Mouse (Mus musculus) midbrain, embryonic 15.5 days (tissue): Measurements from ENCODE around the gene Tmppe. TPM values are rescaled to one million over a fixed set of nuclear protein-coding genes. Genes with fewer than 3 reads are reported as not detected.
"Not testable (repeated sequence)": the region's sequence is repeated elsewhere in the genome, so short reads cannot be mapped to it uniquely, and the experiment has no call there.

Experiments
- ATAC-seq: fragments of 200-750 bp; cut with Nextera tagmentation; replicated peaks from 2 replicates; pipeline ENCODE4 v1.8.0; 2017; ENCODE audit warnings: moderate TSS enrichment
- H3K27ac ChIP-seq: fragments of 300-500 bp; sonication (generic); 2 replicates; pipeline ENCODE4 v1.5.1; 2015; ENCODE audit warnings: mild to moderate bottlenecking, inconsistent platforms
- H3K27me3 ChIP-seq: fragments of 300-500 bp; sonication (generic); replicated peaks from 2 replicates; pipeline ENCODE4 v1.6.1; 2015; ENCODE audit warnings: inconsistent platforms
- H3K36me3 ChIP-seq: fragments of 300-500 bp; sonication (generic); replicated peaks from 2 replicates; pipeline ENCODE4 v1.6.1; 2015; ENCODE audit warnings: inconsistent platforms
- H3K4me1 ChIP-seq: fragments of 300-500 bp; sonication (generic); 2 replicates; pipeline ENCODE4 v1.6.1; 2015; ENCODE audit warnings: inconsistent platforms
- H3K4me2 ChIP-seq: fragments of 300-500 bp; sonication (generic); 2 replicates; pipeline ENCODE4 v1.6.1; 2015; ENCODE audit warnings: inconsistent platforms, mild to moderate bottlenecking, moderate library complexity
- H3K4me3 ChIP-seq: fragments of 300-500 bp; sonication (generic); 2 replicates; pipeline ENCODE4 v1.5.1; 2015; ENCODE audit warnings: mild to moderate bottlenecking, inconsistent platforms
- H3K9ac ChIP-seq: fragments of 300-500 bp; sonication (generic); 2 replicates; pipeline ENCODE4 v1.6.1; 2015; ENCODE audit warnings: mild to moderate bottlenecking, inconsistent platforms
- H3K9me3 ChIP-seq: fragments of 300-500 bp; sonication (generic); 2 replicates; pipeline ENCODE4 v1.6.1; 2016; ENCODE audit warnings: inconsistent platforms
- WGBS: fragments of 180-500 bp; shearing (Covaris S2); methylation state at CpG from one replicate; pipeline ENCODE4 v1.1.7; 2015; ENCODE audit warnings: mixed read lengths; 5-methylcytosine and 5-hydroxymethylcytosine counted together
- polyA plus RNA-seq: library from polyadenylated mRNA; unstranded; fragments of >200 nt; fragmentation: Nextera tagmentation; extraction: Ambion mirVana; gene quantifications from 2 replicates; pipeline ENCODE4 v1.2.1, GENCODE M21; 2015

Gene Tmppe
- polyA plus RNA-seq, 1 experiment from 2014 or later = 11.0 TPM

DNA sequence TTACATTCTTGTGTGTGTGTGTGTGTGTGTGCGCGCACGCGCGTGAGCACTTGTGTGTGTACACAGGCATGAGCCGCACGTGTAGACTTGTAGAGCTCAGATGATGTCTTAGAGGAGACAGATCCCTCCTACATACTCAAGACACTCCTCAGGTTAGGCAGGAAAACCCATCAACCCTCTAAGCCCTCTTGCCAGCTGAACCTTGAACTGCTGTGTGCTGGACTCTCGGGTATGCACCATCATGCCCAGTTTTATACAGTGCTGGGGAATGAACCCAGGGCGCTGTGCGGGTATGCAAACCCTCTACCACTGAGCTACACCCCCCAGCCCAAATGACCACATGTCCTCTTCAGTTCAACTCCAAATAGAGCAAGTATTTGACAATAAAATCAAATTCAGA lies 15.7 kb upstream of the Tmppe start:
- no peaks in the 10 kb centered on the region for H3K27me3 ChIP-seq
- H3K9me3 ChIP-seq = no peaks in the 10 kb centered on the region
- H3K4me2 ChIP-seq = no peak overlapping the region
- H3K4me3 ChIP-seq = no peak overlapping the region
- no peaks in the 10 kb centered on the region for H3K4me1 ChIP-seq
- no peaks in the 10 kb centered on the region for H3K36me3 ChIP-seq
- WGBS = 96% methylated on average over 10 of the region's 10 CpGs
- H3K27ac ChIP-seq = no peak overlapping the region
- ATAC-seq = no peak
- H3K9ac ChIP-seq = no peak overlapping the region

DNA sequence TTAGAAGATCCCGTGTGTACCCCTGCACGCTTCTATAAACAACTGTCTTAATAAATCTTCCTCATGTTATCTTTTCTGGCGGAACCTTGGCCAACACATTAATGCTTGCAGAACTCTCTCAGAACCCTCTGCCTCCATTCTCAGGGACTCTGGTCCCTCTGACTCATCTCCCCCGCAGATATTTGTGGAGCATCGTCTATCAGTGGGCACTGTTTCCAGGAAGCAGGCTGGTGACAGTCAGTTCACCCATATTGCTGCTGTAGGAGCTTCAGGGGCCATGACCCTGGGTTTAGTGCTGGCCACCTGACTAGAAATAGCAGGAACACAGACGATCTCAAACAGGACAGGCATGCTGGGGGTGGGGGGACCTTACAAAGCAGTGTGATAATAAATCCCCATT lies 13.8 kb upstream of the Tmppe start:
- Histone ChIP-seq H3K4me1 (peaks cover 6% of the 10 kb centered on the region; the same call in 1 of the 2 replicates), H3K27ac (no peak overlapping the region), H3K9ac (no peak overlapping the region), H3K36me3 (no peaks in the 10 kb centered on the region), H3K4me2 (no peak overlapping the region), H3K27me3 (0 out of 2 replicates have a peak, but pooled peaks cover 3% of the 10 kb centered on the region), H3K9me3 (no peaks in the 10 kb centered on the region), H3K4me3 (no peak overlapping the region)
- ATAC-seq = no peak
- WGBS = 84% methylated on average over 6 of the region's 6 CpGs

DNA sequence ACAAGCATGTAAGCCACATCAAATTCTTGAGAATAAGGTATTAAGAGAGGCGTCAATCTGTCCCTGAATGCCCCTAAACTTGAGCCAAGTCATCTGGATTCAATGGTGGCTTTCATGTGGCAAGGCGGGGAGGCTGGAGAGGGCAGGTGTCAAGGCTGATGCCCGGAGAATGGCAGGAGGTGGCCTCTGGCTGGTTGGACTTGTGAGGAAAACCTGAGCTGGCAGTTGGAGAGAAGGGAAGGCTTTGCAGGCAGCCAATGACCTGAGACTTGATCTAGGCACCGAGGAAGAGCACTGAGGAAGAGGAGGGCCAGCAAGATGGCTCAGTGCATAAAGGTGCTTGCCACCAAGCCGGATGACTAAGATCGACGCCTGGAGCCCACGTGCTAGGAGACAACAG lies 12.6 kb upstream of the Tmppe start:
- Histone ChIP-seq H3K36me3 (no peaks in the 10 kb centered on the region), H3K27me3 (0 out of 2 replicates have a peak, but pooled peaks cover 3% of the 10 kb centered on the region), H3K27ac (no peak overlapping the region), H3K9ac (no peak overlapping the region), H3K4me2 (no peak overlapping the region), H3K4me1 (peaks cover 6% of the 10 kb centered on the region; the same call in 1 of the 2 replicates), H3K9me3 (no peaks in the 10 kb centered on the region), H3K4me3 (no peak overlapping the region)
- 89% methylated on average over 8 of the region's 8 CpGs for WGBS
- no peak for ATAC-seq

DNA sequence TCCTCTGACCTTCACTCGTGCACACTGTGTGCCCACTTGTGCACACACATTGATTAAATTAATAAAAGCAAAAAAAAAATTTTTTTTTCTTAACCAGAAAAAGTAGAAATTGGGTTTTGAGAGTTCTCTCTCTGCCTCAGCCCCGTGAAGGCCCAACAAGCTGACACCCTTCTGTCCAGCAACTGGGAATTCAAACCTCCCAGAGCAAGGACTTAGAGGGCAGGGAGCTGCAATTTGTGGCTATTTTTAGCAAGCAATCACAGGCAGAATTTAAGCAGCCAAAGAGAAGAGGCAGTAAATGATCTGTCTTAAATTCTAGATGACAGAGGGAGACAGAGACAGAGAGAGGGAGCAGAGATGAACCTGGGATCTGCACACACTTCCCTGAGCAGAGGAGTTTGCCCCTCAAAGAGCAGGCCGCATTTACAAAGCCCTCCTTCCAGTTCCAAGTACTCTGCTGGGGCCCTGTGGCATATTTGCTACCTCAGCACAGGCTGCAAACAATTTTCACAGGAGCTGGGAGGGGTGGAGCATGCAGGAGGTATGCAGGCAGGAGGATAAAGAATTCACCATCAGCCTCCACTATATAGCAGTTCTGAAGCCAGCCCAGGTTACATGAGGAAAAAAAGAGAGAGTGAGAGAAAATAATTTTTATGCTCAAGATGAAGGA lies 12.1 kb upstream of the Tmppe start:
- 0 out of 2 replicates have a peak, but pooled peaks cover 3% of the 10 kb centered on the region for H3K27me3 ChIP-seq
- no peak overlapping the region for H3K9ac ChIP-seq
- no peak overlapping the region for H3K4me2 ChIP-seq
- 82% methylated on average over 3 of the region's 3 CpGs for WGBS
- no peak overlapping the region for H3K27ac ChIP-seq
- H3K4me1 ChIP-seq = peaks cover 6% of the 10 kb centered on the region; the same call in 1 of the 2 replicates
- no peaks in the 10 kb centered on the region for H3K9me3 ChIP-seq
- no peak for ATAC-seq
- H3K36me3 ChIP-seq = no peaks in the 10 kb centered on the region
- no peak overlapping the region for H3K4me3 ChIP-seq

DNA sequence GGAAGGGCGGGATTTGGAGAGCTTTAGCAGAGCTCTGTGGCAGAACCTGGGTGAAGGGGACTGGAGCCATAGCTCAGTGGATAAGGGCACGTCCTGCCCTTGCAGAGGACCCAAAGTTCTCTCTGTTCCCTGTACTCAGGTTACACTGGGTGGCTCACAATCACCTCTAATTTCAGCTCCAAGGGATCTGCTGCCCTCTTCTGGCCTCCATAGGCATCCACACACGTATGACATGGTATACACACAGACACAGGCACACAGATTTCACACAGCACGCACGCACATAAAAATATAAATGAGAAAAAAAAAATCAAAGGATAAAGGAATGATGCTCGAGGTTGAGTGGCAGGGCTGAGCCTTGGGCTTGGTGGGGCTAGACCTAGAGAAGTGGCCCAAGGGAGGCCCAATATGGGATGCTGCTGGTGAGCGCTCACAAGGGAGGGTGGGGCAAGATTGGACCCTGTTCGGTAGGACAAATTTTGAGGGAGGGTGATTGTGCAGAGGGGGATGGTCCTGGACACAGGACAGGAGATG lies 11.5 kb upstream of the Tmppe start:
- no peaks in the 10 kb centered on the region for H3K36me3 ChIP-seq
- ATAC-seq = peak; percentile 65
- WGBS = 78% methylated on average over 8 of the region's 8 CpGs
- peak overlapping the region; percentile 86 for H3K4me2 ChIP-seq
- no peak overlapping the region for H3K9ac ChIP-seq
- H3K4me3 ChIP-seq = peak overlapping the region; percentile 63
- no peaks in the 10 kb centered on the region for H3K9me3 ChIP-seq
- no peak overlapping the region for H3K27ac ChIP-seq
- 0 out of 2 replicates have a peak, but pooled peaks cover 3% of the 10 kb centered on the region for H3K27me3 ChIP-seq
- H3K4me1 ChIP-seq = peaks cover 6% of the 10 kb centered on the region; the same call in 1 of the 2 replicates

DNA sequence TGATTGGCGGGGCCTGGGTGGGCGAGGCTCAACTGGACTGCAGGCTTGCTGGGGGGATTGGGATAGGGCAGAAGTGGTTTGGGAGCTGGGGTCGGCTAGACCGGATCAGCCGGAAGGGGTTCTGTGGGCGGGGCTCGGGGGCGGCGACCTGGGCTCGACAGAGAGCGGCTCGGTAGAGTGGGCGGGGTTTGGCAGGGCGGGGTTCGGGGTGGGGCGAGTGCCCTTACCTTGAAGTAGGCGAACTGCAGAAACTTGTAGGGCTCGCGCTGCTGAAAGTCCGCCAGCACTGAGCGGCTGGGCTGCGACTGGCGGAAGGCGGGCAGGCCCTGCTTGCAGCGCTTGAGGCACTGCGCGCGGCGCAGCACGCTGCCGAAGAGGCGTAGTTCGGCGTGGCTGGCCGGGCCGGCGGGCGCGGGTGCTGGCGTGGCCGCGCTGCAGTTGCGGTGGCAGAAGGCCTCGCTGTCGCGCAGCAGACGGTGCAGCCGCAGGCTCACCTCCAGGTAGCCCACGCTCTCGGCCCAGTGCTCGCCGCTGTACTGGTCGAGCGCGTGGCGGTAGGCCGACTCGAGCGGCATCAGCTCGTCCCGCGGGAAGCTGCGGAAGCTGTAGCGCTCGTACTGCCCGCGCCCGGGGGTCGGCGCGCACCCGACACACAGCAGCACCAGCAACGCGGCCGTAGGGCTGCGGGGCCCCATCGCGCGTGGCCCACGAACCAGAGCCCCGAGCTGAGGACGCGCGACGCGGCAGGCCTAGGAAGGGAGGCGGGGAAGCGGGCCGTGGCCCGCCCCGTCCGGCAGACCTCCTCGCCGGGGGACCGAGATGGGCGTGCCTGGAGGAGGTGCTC lies 10.8 kb upstream of the Tmppe start, which contains the start of gene Crtap:
Crtap (minus strand) TSS at position 771 of the 844 bp plus-strand sequence.
- Histone ChIP-seq H3K9ac (peak within 1 kb of the TSS; percentile 55), H3K4me2 (peak within 1 kb of the TSS; percentile 86), H3K27ac (peak within 1 kb of the TSS; percentile 41; the same call in 1 of the 2 replicates), H3K27me3 (0 out of 2 replicates have a peak, but pooled peaks cover 3% of the 10 kb centered on the region), H3K4me3 (peak within 1 kb of the TSS; percentile 63), H3K36me3 (no peaks in the 10 kb centered on the region), H3K9me3 (no peaks in the 10 kb centered on the region), H3K4me1 (peaks cover 6% of the 10 kb centered on the region; the same call in 1 of the 2 replicates)
- under 1% methylated on average over 96 of the region's 96 CpGs for WGBS
- ATAC-seq = peak; percentile 85

DNA sequence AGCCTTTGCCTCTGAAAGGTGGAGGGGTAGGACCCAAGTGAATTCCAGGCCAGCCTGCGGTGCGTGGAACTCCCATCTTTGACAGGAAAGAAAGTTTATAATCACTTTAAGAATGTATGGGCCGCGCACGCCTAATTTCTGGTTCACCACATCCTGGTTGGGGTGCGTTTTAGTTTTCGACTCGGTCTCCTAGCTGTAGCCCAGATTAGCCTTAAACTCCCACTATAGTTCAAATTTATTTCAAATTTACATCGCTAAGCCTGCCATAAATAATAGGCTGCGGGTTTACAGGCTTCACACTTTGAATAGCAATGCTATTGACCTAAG lies 10.2 kb upstream of the Tmppe start:
- ATAC-seq = no peak
- peak overlapping the region; percentile 55 for H3K9ac ChIP-seq
- H3K27ac ChIP-seq = no peak overlapping the region
- H3K4me1 ChIP-seq = peaks cover 6% of the 10 kb centered on the region; the same call in 1 of the 2 replicates
- WGBS = 5% methylated on average over 10 of the region's 10 CpGs
- H3K36me3 ChIP-seq = no peaks in the 10 kb centered on the region
- H3K27me3 ChIP-seq = 0 out of 2 replicates have a peak, but pooled peaks cover 3% of the 10 kb centered on the region
- H3K4me2 ChIP-seq = peak overlapping the region; percentile 86
- H3K4me3 ChIP-seq = peak overlapping the region; percentile 63
- H3K9me3 ChIP-seq = no peaks in the 10 kb centered on the region

DNA sequence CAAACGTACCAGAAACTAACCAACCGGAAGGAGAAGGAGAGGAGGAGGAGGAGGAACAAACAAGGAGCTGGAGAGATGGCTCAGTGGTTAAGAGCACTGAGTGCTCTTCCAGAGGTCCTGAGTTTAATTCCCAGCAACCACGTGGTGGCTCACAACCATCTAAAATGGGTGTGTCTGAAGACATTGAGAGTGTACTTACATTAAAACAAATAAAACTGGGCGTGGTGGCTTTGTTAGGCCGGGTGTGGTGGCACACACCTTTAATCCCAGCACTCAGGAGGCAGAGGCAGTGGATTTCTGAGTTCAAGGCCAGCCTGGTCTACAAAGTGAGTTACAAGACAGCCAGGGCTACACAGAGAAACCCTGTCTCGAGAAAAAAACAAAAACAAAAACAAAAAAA lies 6.8 kb upstream of the Tmppe start:
- not testable (repeated sequence) for ATAC-seq, H3K36me3 ChIP-seq

DNA sequence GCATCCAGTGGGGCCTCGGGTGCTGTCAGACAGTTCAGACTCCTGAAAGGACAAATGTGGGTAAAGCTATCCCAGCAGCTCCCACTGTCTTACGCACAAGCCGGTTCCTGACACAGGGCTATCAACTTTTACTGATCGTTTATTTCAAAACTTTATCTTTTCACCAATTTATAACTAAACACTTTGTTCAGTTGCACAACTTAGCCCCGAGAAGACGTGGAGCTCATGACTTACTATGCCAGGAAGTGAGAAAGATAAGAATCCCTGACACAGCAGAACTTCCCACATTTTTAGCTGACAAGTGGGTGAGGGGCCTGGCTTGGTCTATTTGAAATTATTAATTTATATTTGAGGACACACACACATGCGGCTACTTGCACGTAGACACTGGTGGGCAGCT lies 6.2 kb upstream of the Tmppe start:
- Histone ChIP-seq H3K27me3 (0 out of 2 replicates have a peak, but pooled peaks cover 3% of the 10 kb centered on the region), H3K36me3 (no peaks in the 10 kb centered on the region), H3K9ac (no peak overlapping the region), H3K4me1 (peaks cover 6% of the 10 kb centered on the region; the same call in 1 of the 2 replicates), H3K4me3 (no peak overlapping the region), H3K4me2 (no peak overlapping the region), H3K27ac (no peak overlapping the region), H3K9me3 (no peaks in the 10 kb centered on the region)
- WGBS = 90% methylated on average over 8 of the region's 8 CpGs
- no peak for ATAC-seq

More for the DNA sequence above, 6.8 kb upstream of the Tmppe start:
- 66% methylated on average over 6 of the region's 6 CpGs for WGBS
- not testable (repeated sequence) for H3K4me2 ChIP-seq, H3K4me1 ChIP-seq, H3K27ac ChIP-seq, H3K4me3 ChIP-seq, H3K9me3 ChIP-seq, H3K9ac ChIP-seq, H3K27me3 ChIP-seq

DNA sequence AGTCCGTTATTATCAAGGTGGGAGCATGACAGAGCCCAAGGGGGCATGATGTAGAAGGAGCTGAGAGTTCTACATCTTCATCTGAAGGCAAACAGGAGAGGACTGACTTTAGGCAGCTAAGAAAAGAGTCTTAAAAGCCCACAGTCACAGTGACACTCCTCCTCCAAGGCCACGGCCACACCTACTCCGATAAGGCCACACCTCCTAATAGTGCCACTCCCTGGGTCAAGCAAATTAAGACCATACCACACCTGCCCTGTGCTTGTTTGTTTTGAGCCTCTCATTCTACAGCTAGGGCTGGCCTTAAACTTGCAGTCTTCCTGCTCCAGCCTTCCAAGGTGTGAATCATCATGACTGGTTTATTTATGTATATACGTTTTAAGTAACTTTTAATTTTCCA lies 5.6 kb upstream of the Tmppe start:
- no peaks in the 10 kb centered on the region for H3K36me3 ChIP-seq
- ATAC-seq = no peak
- H3K9ac ChIP-seq = no peak overlapping the region
- peaks cover 6% of the 10 kb centered on the region for H3K4me1 ChIP-seq
- H3K4me3 ChIP-seq = no peak overlapping the region
- H3K9me3 ChIP-seq = no peaks in the 10 kb centered on the region
- 0 out of 2 replicates have a peak, but pooled peaks cover 3% of the 10 kb centered on the region for H3K27me3 ChIP-seq
- no peak overlapping the region for H3K4me2 ChIP-seq
- no peak overlapping the region for H3K27ac ChIP-seq
- WGBS = 90% methylated on average over 4 of the region's 4 CpGs

DNA sequence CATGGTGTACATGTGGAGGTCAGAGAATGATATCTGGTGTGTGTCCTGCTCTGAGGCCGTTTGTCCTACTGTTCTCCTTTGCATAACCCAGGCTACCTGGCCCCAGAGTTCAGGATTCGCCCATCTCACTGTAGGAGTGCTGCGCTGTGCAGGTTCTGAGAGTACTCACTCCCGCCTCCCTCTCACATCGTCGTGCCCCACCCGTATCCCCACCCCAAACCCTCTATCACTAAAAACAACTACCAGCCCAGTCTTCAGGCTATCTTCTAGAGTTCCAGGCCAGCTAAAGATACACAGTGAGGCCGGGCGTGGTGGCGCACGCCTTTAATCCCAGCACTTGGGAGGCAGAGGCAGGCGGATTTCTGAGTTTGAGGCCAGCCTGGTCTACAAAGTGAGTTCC lies 1.2 kb upstream of the Tmppe start:
- no peak overlapping the region for H3K4me3 ChIP-seq
- no peak overlapping the region for H3K27ac ChIP-seq
- H3K27me3 ChIP-seq = no peaks in the 10 kb centered on the region
- H3K4me2 ChIP-seq = no peak overlapping the region
- H3K4me1 ChIP-seq = peaks cover 11% of the 10 kb centered on the region
- 91% methylated on average over 12 of the region's 12 CpGs for WGBS
- no peak overlapping the region for H3K9ac ChIP-seq
- 0 out of 2 replicates have a peak, but pooled peaks cover under 1% of the 10 kb centered on the region for H3K36me3 ChIP-seq
- H3K9me3 ChIP-seq = no peaks in the 10 kb centered on the region
- no peak for ATAC-seq

DNA sequence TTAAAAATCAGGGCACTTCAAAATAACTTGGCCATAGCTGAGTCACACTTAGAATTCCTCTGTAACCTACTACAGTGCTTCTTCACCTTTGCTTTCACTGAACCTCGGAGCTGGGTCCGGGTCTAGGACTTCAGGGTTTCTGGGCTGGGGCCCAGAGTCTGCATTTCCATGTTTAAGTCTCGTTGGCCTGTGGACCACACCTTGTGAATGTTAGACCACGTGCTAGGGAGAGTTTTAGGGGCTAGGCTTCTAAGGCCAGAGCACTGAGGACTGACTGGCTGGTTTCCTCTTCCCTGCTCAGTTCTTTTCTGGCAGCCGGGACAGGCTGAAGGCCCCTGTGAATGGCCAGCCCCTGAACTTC lies 337 bp upstream of the Tmppe start:
- H3K4me3 ChIP-seq = peak overlapping the region; percentile 68
- H3K27ac ChIP-seq = peak overlapping the region; percentile 84
- ATAC-seq = no peak
- peak overlapping the region; percentile 69 for H3K4me2 ChIP-seq
- H3K27me3 ChIP-seq = no peaks in the 10 kb centered on the region
- peaks cover 11% of the 10 kb centered on the region for H3K4me1 ChIP-seq
- H3K9me3 ChIP-seq = no peaks in the 10 kb centered on the region
- WGBS = 17% methylated on average over 5 of the region's 5 CpGs
- H3K9ac ChIP-seq = peak overlapping the region; percentile 78; the same call in 1 of the 2 replicates
- peaks cover 10% of the 10 kb centered on the region for H3K36me3 ChIP-seq
